Comparison of ENCODE assay signal across 8 mouse cellular contexts in the genomic region with DNA sequence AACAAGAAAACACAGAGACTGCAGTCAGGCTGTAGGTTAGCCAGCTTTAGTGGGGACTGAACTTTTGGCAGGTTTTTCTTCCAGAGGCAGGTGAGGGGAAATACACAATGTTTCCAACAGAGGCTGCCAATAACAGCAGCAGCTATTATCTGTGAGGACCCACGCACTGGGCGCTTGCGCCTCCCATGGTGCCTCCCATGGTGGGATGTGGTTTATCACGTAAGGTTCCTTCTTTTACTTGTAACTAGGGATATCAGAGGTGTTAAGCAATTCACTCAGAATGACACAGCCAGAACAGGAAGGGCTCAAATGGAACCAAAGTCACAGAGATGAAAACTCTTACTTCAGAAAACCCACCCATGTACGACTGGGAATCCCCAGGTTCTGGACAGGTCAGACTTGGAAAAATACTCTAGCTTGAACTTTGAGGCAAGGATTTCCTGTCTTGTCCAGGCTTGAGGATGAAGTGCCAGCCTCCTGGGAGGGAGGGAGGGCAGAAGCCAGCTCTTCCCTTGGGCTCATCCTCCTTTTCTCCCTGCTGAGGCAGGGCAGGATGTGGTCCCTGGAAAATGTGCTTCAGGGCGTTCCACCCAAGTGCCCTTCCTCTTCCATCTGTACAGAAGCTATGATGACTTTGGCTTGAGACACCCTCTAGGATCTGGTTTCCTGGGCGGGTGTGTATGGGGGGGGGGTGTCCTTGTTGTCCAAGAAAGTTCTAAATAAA. TPM values are rescaled to one million over a fixed set of nuclear protein-coding genes. Genes with fewer than 3 reads are reported as not detected.
DNase-seq lines count a peak whose midpoint lies in the region; ATAC-seq and TF ChIP-seq lines count a peak whose summit lies in the region.

No protein-coding gene starts in this region.

- peaks cover 40 to 46% of the 10 kb centered on the region in 2 experiments for H3K4me1 ChIP-seq in heart, embryonic 14.5 days (ENCODE audit: control insufficient read depth in 2 of 2, insufficient read depth in 2 of 2, low read length in 2 of 2)
- H3K4me1 ChIP-seq in liver, adult 2 months (ENCODE audit: control insufficient read depth, insufficient read depth, low read length), result peaks cover 36% of the 10 kb centered on the region
- H3K4me1 ChIP-seq in stomach, embryonic 14.5 days (ENCODE audit: control insufficient read depth, insufficient read depth, low read length), result peaks cover 36% of the 10 kb centered on the region

- H3K9ac ChIP-seq in heart, embryonic 14.5 days (ENCODE audit: low read length), result no peak overlapping the region
- H3K9ac ChIP-seq in liver, adult 2 months (ENCODE audit: low read depth, low read length), result no peak overlapping the region
- no peak overlapping the region for H3K9ac ChIP-seq in stomach, embryonic 14.5 days (replicated peaks; ENCODE audit: low read depth, low read length)

- H3K27ac ChIP-seq in heart, embryonic 14.5 days (replicated peaks in 1 of 2; ENCODE audit: control insufficient read depth in 1 of 2, insufficient read depth in 1 of 2, low read depth in 2 of 2, low read length in 2 of 2), result peak overlapping the region; percentile 70 to 76
- H3K27ac ChIP-seq in liver, adult 2 months (replicated peaks; ENCODE audit: insufficient read depth, low read depth, low read length), result peak overlapping the region; percentile 7
- H3K27ac ChIP-seq in stomach, embryonic 14.5 days (ENCODE audit: low read length), result peak overlapping the region; percentile 44; the same call in 1 of the 2 replicates

- peak; percentile 52 to 75 for DNase-seq in adrenal gland, adult (ENCODE audit: inconsistent age in 2 of 2, low spot score in 1 of 2)
- no peak for DNase-seq in adrenal gland, postnatal 25 days
- no peak for DNase-seq in liver, adult 2 months (ENCODE audit: extremely low read depth, low read depth, low spot score)
- DNase-seq in urinary bladder, postnatal 36 days (ENCODE audit: low spot score in 2 of 2), result no peak
- DNase-seq in MN1 (ENCODE audit: low spot score), result no peak

- TF ChIP-seq CTCF in liver, adult 2 months (IDR thresholded peaks at IDR 0.05; ENCODE audit: low read depth, low read length), result no peak

- no peaks in the 10 kb centered on the region for H3K9me3 ChIP-seq in heart, embryonic 14.5 days (ENCODE audit: control insufficient read depth, low read length)
- H3K9me3 ChIP-seq in stomach, embryonic 14.5 days (ENCODE audit: control insufficient read depth, low read depth, low read length), result no peaks in the 10 kb centered on the region

- H3K27me3 ChIP-seq in heart, embryonic 14.5 days (ENCODE audit: control insufficient read depth, insufficient read depth, low read length), result peaks cover 8% of the 10 kb centered on the region; the same call in 1 of the 2 replicates
- H3K27me3 ChIP-seq in liver, adult 2 months (ENCODE audit: control insufficient read depth, insufficient read depth, low read length), result no peaks in the 10 kb centered on the region
- no peaks in the 10 kb centered on the region for H3K27me3 ChIP-seq in stomach, embryonic 14.5 days (ENCODE audit: control insufficient read depth, insufficient read depth, low read length)

- H3K4me3 ChIP-seq in heart, embryonic 14.5 days (ENCODE audit: control insufficient read depth in 1 of 2, insufficient read depth in 1 of 2, low read depth in 1 of 2, low read length in 2 of 2), result no peak overlapping the region
- no peak overlapping the region for H3K4me3 ChIP-seq in liver, adult 2 months (ENCODE audit: insufficient read depth, low read depth, low read length)
- H3K4me3 ChIP-seq in stomach, embryonic 14.5 days (ENCODE audit: low read depth, low read length), result no peak overlapping the region

- H3K36me3 ChIP-seq in heart, embryonic 14.5 days (ENCODE audit: control insufficient read depth, insufficient read depth, low read length), result no peaks in the 10 kb centered on the region
- no peaks in the 10 kb centered on the region for H3K36me3 ChIP-seq in liver, adult 2 months (ENCODE audit: control insufficient read depth, insufficient read depth, low read length)
- no peaks in the 10 kb centered on the region for H3K36me3 ChIP-seq in stomach, embryonic 14.5 days (ENCODE audit: control insufficient read depth, insufficient read depth, low read length)

- H3K79me2 ChIP-seq in liver, adult 2 months (ENCODE audit: control insufficient read depth, insufficient read depth, low read length), result peaks cover 3% of the 10 kb centered on the region; the same call in 1 of the 2 replicates

- TF ChIP-seq POLR2A in liver, adult 2 months (IDR thresholded peaks at IDR 0.05; ENCODE audit: extremely low read depth, insufficient read depth, low read length), result no peak

- 44% methylated on average over 7 of the region's 7 CpGs for WGBS in heart, embryonic 14.5 days
- 62% methylated on average over 7 of the region's 7 CpGs for WGBS in liver, adult 2 months
- 60% methylated on average over 7 of the region's 7 CpGs for WGBS in stomach, embryonic 14.5 days

- 0 out of 2 replicates have a peak overlapping the region, but pooled peaks have one; percentile 1 for H3K4me2 ChIP-seq in heart, embryonic 14.5 days (ENCODE audit: low read length)
- 0 out of 2 replicates have a peak overlapping the region, but pooled peaks have one; percentile 13 for H3K4me2 ChIP-seq in stomach, embryonic 14.5 days (replicated peaks; ENCODE audit: low read depth, low read length)

- peak; percentile 6 for ATAC-seq in CD4-positive, CD25-positive, alpha-beta regulatory T cell, adult 4 months
- 0 out of 2 replicates have a peak, but pooled peaks have one; percentile 33 for ATAC-seq in heart, embryonic 14.5 days (ENCODE audit: insufficient number of reproducible peaks, insufficient read depth, low FRiP score, low read depth)
- ATAC-seq in stomach, embryonic 14.5 days (ENCODE audit: insufficient number of reproducible peaks, insufficient read depth, low FRiP score, low read depth), result no peak

RNA-seq across cellular contexts. Expression of gene Cd9, which starts 12.8 kb away (rescaled TPM):
- total RNA-seq in adrenal gland, postnatal 25 days (2021), result 113 and 128 TPM in 2 replicates
- polyA plus RNA-seq in CD4-positive, CD25-positive, alpha-beta regulatory T cell, adult 4 months (2017; shearing (Covaris generic)), result 100 to 1,000 TPM in 1 of 2 experiments, 10 to 100 TPM in 1; 98.5 to 108 TPM
- polyA plus RNA-seq in heart, embryonic 14.5 days (2014; fragmentation: Nextera tagmentation; extraction: Ambion mirVana), result 88.8 and 91.8 TPM in 2 replicates
- 17.4 and 19.1 TPM in 2 replicates for total RNA-seq in liver, adult 2 months (2014; rRNA removed)
- 17.9 and 33.7 TPM in 2 replicates for polyA plus RNA-seq in liver, adult 2 months (2012; rRNA removed)
- 286 and 302 TPM in 2 replicates for polyA plus RNA-seq in stomach, embryonic 14.5 days (2014; fragmentation: Nextera tagmentation; extraction: Ambion mirVana)

Comparison
In these comparisons a context has a peak if more than half of its experiments do, and no peak if none do; other contexts are left out.
1. DNase-seq: peak in adrenal gland, adult (2 of 2); none in adrenal gland, postnatal 25 days (single experiment), liver, adult 2 months (single experiment), urinary bladder, postnatal 36 days (0 of 2) and MN1 (single experiment).
2. H3K27ac ChIP-seq: peak in every context shown above with its lines; median percentile 73 in heart, embryonic 14.5 days; 44 in stomach, embryonic 14.5 days; 7 in liver, adult 2 months.